Mouse (Mus musculus) heart, embryonic 14.5 days (tissue): ENCODE measurements around the gene Slc9b2. TPM values are rescaled to one million over a fixed set of nuclear protein-coding genes. Genes with fewer than 3 reads are reported as not detected.

Experiments used
- ATAC-seq: fragments of 200-750 bp; cut with Nextera tagmentation; 2 replicates; pipeline ENCODE4 v1.8.0; 2017; ENCODE audit warnings: low read depth, moderate TSS enrichment; ENCODE audit not compliant: insufficient number of reproducible peaks, insufficient read depth, low FRiP score
- H3K27ac ChIP-seq, 2 experiments: fragments of 200-500 bp in 1 of 2; fragments of 300-500 bp in 1 of 2; sonication (generic) in 1 of 2; replicated peaks in 1 of 2; 2 replicates each; pipeline ENCODE4 v1.5.1; 2012 to 2014; ENCODE audit warnings: low read depth in 2 of 2, low read length in 2 of 2, control low read depth in 1 of 2, mild to moderate bottlenecking in 1 of 2, mixed read lengths in 1 of 2; ENCODE audit not compliant: control insufficient read depth in 1 of 2, insufficient read depth in 1 of 2
- H3K27me3 ChIP-seq: fragments of 300-500 bp; sonication (generic); 2 replicates; pipeline ENCODE4 v1.6.1; 2014; ENCODE audit warnings: mild to moderate bottlenecking, low read length, control low read depth; ENCODE audit not compliant: control insufficient read depth, insufficient read depth
- H3K36me3 ChIP-seq: fragments of 300-500 bp; sonication (generic); 2 replicates; pipeline ENCODE4 v1.6.1; 2014; ENCODE audit warnings: mild to moderate bottlenecking, control low read depth, low read length, mixed read lengths; ENCODE audit not compliant: control insufficient read depth, insufficient read depth
- H3K4me1 ChIP-seq, 2 experiments: fragments of 200-500 bp in 1 of 2; fragments of 300-500 bp in 1 of 2; sonication (generic) in 1 of 2; 2 replicates each; pipeline ENCODE4 v1.6.1; 2012 to 2014; ENCODE audit warnings: low read length in 2 of 2, control low read depth in 1 of 2, mixed read lengths in 1 of 2; ENCODE audit not compliant: control insufficient read depth in 2 of 2, insufficient read depth in 2 of 2
- H3K4me2 ChIP-seq: fragments of 300-500 bp; sonication (generic); 2 replicates; pipeline ENCODE4 v1.6.1; 2014; ENCODE audit warnings: mild to moderate bottlenecking, low read length
- H3K4me3 ChIP-seq, 2 experiments: fragments of 200-500 bp in 1 of 2; fragments of 300-500 bp in 1 of 2; sonication (generic) in 1 of 2; 2 replicates each; pipeline ENCODE4 v1.5.1; 2012 to 2014; ENCODE audit warnings: low read length in 2 of 2, mild to moderate bottlenecking in 2 of 2, control low read depth in 1 of 2, low read depth in 1 of 2, moderate library complexity in 1 of 2; ENCODE audit not compliant: control insufficient read depth in 1 of 2, insufficient read depth in 1 of 2
- H3K9ac ChIP-seq: fragments of 300-500 bp; sonication (generic); 2 replicates; pipeline ENCODE4 v1.6.1; 2014; ENCODE audit warnings: mild to moderate bottlenecking, low read length
- H3K9me3 ChIP-seq: fragments of 300-500 bp; sonication (generic); 2 replicates; pipeline ENCODE4 v1.6.1; 2016; ENCODE audit warnings: low read length, control low read depth; ENCODE audit not compliant: control insufficient read depth
- WGBS: fragments of 180-500 bp; shearing (Covaris S2); extraction: QIAGEN DNeasy Blood & Tissue Kit; methylation state at CpG from one replicate; pipeline ENCODE4 v1.1.7; 2014; 5-methylcytosine and 5-hydroxymethylcytosine counted together
- polyA plus RNA-seq: library from polyadenylated mRNA; unstranded; fragments of >200 nt; fragmentation: Nextera tagmentation; extraction: Ambion mirVana; gene quantifications from 2 replicates; pipeline ENCODE4 v1.2.1, GENCODE M21; 2014

Gene Slc9b2
- polyA plus RNA-seq, 1 experiment from 2014 or later, result 0.51 TPM

- H3K4me1 ChIP-seq, result peaks cover 0 to 2% of the 10 kb centered on the region in 2 experiments; a peak in 1 of 4 replicates
- peaks cover 3% of the 10 kb centered on the region; the same call in 1 of the 2 replicates for H3K9me3 ChIP-seq
- no peak overlapping the region for H3K4me3 ChIP-seq
- no peaks in the 10 kb centered on the region for H3K36me3 ChIP-seq
- H3K4me2 ChIP-seq, result no peak overlapping the region
- H3K27me3 ChIP-seq, result no peaks in the 10 kb centered on the region
- ATAC-seq, result no peak
- H3K9ac ChIP-seq, result no peak overlapping the region
- 48% methylated on average over 2 of the region's 2 CpGs for WGBS
- no peak overlapping the region for H3K27ac ChIP-seq
Observed at GRCm38 (mm10) chr3:135312916-135313491, 5.5 kb downstream of the Slc9b2 start.

- Histone ChIP-seq H3K36me3 (no peaks in the 10 kb centered on the region), H3K4me2 (no peak overlapping the region), H3K27me3 (no peaks in the 10 kb centered on the region), H3K4me3 (no peak overlapping the region), H3K4me1 (no peaks in the 10 kb centered on the region), H3K9ac (no peak overlapping the region), H3K27ac (no peak overlapping the region), H3K9me3 (peaks cover 3% of the 10 kb centered on the region; the same call in 1 of the 2 replicates)
- no peak for ATAC-seq
- 74% methylated on average over 2 of the region's 2 CpGs for WGBS
Observed at GRCm38 (mm10) chr3:135313727-135314126, 6.2 kb downstream of the Slc9b2 start.

- H3K36me3 ChIP-seq, result no peaks in the 10 kb centered on the region
- no peaks in the 10 kb centered on the region for H3K4me1 ChIP-seq
- ATAC-seq, result no peak
- H3K4me2 ChIP-seq, result no peak overlapping the region
- no peak overlapping the region for H3K27ac ChIP-seq
- no peak overlapping the region for H3K4me3 ChIP-seq
- H3K9ac ChIP-seq, result no peak overlapping the region
- H3K27me3 ChIP-seq, result no peaks in the 10 kb centered on the region
- 46% methylated on average over 2 of the region's 2 CpGs for WGBS
- H3K9me3 ChIP-seq, result peaks cover 3% of the 10 kb centered on the region; the same call in 1 of the 2 replicates
Observed at GRCm38 (mm10) chr3:135314811-135315210, 7.3 kb downstream of the Slc9b2 start.

GRCm38 (mm10) chr3:135315720-135316425, 8.4 kb downstream of the Slc9b2 start:
- Histone ChIP-seq H3K4me2 (no peak overlapping the region), H3K36me3 (no peaks in the 10 kb centered on the region), H3K9me3 (peaks cover 3% of the 10 kb centered on the region; the same call in 1 of the 2 replicates), H3K27me3 (no peaks in the 10 kb centered on the region), H3K27ac (no peak overlapping the region), H3K9ac (no peak overlapping the region), H3K4me1 (no peaks in the 10 kb centered on the region), H3K4me3 (no peak overlapping the region)
- ATAC-seq, result no peak
- 88% methylated on average over 9 of the region's 9 CpGs for WGBS

DNA sequence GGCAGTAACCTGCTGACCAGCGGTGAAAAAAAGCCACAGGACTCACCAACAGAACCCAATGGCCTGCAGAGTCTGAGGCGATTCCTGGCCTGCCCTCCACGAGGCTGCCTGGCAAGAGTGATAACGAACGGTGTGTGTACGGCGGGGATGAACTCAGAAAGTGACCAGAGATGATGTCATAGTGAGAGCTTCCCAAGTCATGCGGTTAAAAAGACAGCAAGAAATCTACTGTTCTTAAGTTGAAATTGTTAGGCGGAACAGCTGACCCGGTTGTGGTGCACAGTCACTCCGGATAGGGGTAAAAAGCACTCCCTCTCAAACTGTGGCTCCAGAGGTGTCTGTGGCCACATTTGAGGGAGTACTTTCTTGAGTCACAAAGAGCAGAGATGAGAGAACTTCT, 10.8 kb downstream of the Slc9b2 start:
- H3K36me3 ChIP-seq, result no peaks in the 10 kb centered on the region
- H3K27ac ChIP-seq, result no peak overlapping the region
- no peak overlapping the region for H3K9ac ChIP-seq
- no peaks in the 10 kb centered on the region for H3K4me1 ChIP-seq
- no peak overlapping the region for H3K4me3 ChIP-seq
- WGBS, result 67% methylated on average over 11 of the region's 11 CpGs
- H3K4me2 ChIP-seq, result no peak overlapping the region
- ATAC-seq, result no peak
- H3K9me3 ChIP-seq, result peaks cover 3% of the 10 kb centered on the region; the same call in 1 of the 2 replicates
- H3K27me3 ChIP-seq, result no peaks in the 10 kb centered on the region

- no peaks in the 10 kb centered on the region for H3K27me3 ChIP-seq
- ATAC-seq, result no peak
- H3K36me3 ChIP-seq, result no peaks in the 10 kb centered on the region
- H3K4me2 ChIP-seq, result no peak overlapping the region
- no peak overlapping the region for H3K27ac ChIP-seq
- no peak overlapping the region for H3K4me3 ChIP-seq
- H3K9ac ChIP-seq, result no peak overlapping the region
- no peaks in the 10 kb centered on the region for H3K9me3 ChIP-seq
- WGBS, result 73% methylated on average over 6 of the region's 6 CpGs
- H3K4me1 ChIP-seq, result no peaks in the 10 kb centered on the region; a peak in 1 of 4 replicates
Observed at GRCm38 (mm10) chr3:135324354-135324753, 16.9 kb downstream of the Slc9b2 start.

DNA sequence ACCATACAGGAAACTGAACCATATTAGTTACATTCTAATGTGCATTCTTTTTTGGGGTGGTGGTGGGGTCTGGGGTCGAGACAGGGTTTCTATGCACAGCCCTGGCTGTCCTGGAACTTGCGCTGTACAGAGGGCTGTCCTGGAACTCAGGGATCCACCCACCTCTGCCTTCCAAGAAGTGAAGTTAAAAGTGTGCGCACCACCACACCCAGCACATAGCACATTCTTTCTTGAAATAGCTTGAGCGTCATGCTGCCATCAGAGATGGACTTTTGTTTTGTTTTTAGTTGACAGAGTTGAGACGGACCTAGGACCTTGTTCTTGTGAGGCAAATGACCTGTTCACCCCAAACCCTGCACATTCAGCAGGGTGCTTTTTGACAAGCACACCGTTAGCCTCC, 19.7 kb downstream of the Slc9b2 start:
- Histone ChIP-seq H3K36me3 (no peaks in the 10 kb centered on the region), H3K9me3 (no peaks in the 10 kb centered on the region), H3K4me1 (no peaks in the 10 kb centered on the region; a peak in 1 of 4 replicates), H3K9ac (no peak overlapping the region), H3K27ac (no peak overlapping the region), H3K27me3 (no peaks in the 10 kb centered on the region), H3K4me3 (no peak overlapping the region), H3K4me2 (no peak overlapping the region)
- 69% methylated on average over 6 of the region's 6 CpGs for WGBS
- ATAC-seq, result no peak
